Mouse (Mus musculus) spleen, postnatal 14 days (tissue): ENCODE results near the gene Gm20604.

Source experiments
- DNase-seq, 2 experiments: peaks; one replicate each; pipeline ENCODE4 v3.0.0; 2021 to 2022; ENCODE audit warnings: low spot score in 2 of 2

The Gm20604 gene

GRCm38 (mm10) chr12:102743036-102743588 is 15.4 kb downstream of the Gm20604 start:
- DNase-seq: no peak

DNA sequence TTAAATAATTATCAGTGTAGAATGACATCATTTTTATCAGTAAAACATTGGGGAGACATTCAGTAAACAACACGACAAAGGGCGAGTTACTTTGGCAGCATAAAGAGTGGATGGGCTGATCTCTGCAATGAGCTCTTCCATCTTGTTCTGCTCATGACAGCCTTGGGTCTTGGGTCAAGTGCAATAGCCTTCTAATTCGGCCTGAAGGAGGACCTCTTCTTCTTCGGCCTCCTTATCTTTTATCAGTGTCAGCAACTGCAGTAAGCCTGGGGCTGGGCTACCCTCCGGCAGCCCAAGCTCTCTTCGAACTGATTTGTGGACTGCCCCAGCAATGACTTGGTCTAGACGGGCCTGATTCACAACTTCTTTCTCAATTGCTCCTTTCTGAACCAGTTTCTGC is 16.4 kb downstream of the Gm20604 start:
- DNase-seq: no peak

GRCm38 (mm10) chr12:102740285-102740684 is 18.2 kb downstream of the Gm20604 start:
- no peak for DNase-seq

DNA sequence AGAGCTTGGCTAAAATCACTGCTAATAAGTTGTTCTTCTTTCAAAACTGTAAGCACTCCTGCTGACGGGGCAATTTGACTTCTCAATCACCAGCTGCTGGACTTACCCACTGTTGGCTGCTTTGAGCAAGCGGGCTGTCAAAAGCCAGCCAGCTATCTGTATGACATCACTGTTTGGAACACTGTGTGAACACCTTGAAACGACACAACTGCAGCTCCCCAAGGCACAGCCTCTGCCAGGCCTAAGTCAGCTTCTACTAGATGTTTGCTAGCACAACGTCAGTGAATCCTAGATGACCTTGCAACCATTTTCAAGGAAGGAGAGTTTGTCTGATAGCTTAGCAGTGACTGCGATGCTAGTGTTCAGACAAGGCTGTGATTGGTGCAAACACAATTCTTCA is 19.4 kb downstream of the Gm20604 start:
- no peak for DNase-seq

DNA sequence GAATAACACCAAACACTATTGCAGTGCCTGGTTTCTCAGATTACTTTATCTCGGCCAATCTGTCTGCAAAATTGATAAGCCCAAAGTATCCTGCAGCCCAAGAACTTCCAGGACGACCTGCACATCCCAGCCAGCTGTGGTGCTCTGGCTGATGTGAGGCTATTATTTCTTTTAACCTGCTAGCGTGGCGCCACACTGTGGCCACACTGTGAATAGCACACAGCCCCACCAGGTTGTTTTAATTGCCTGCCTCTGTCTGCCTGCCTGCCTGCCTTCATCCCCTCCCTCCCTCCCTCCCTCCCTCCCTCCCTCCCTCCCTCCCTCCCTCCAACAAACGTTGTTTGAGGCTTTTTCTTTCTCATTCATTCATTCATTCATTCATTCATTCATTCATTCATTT is 25.1 kb downstream of the Gm20604 start:
- DNase-seq: peak; percentile 36 to 60

DNA sequence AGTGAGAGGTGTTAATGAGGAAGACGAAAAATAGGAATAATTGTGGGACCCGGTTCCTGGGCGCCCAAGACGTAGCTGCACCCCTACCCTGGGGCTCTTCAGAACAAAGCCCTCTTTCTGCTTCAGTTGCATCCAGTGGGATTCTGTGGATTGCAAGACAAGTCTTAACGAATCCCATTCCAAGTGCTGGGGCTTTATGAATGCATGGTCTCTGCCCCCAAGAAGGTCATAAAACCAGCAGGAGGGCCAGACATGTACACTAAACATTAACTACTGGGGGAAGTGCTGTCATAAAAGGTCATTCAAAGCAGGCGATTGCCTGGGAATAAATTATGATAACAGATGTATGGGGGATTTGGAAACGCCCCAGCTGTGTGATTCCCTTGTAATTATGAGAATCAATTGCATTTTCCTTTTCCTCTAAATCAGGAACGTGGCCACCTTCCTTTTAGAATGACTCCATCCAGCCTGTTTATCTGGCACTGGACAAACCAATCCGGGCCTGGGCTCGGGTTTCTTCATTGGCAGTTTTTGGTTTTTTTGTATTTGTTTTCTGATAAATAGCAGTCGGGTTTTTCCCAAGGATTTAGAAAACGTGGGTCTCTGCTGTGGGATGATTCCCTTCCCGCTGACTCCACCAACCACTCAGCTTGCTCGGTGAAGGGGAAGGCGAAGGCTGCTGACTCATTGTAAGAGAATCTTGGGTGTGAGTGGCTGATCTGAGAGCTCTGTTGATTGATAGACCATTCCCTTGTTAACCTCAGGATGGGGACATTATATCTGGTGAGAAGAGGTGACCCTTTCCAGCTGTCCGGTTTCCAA is 27.5 kb downstream of the Gm20604 start:
- DNase-seq: no peak

- no peak for DNase-seq
Measured at GRCm38 (mm10) chr12:102729855-102730797, 28.3 kb downstream of the Gm20604 start.

- no peak for DNase-seq
Measured at GRCm38 (mm10) chr12:102725761-102726175, 32.7 kb downstream of the Gm20604 start.

- DNase-seq: no peak
Measured at GRCm38 (mm10) chr12:102725146-102725545, 33.3 kb downstream of the Gm20604 start.

- DNase-seq: no peak
Measured at GRCm38 (mm10) chr12:102723861-102724260, 34.6 kb downstream of the Gm20604 start.

- DNase-seq: no peak
Measured at GRCm38 (mm10) chr12:102722966-102723365, 35.5 kb downstream of the Gm20604 start.

DNA sequence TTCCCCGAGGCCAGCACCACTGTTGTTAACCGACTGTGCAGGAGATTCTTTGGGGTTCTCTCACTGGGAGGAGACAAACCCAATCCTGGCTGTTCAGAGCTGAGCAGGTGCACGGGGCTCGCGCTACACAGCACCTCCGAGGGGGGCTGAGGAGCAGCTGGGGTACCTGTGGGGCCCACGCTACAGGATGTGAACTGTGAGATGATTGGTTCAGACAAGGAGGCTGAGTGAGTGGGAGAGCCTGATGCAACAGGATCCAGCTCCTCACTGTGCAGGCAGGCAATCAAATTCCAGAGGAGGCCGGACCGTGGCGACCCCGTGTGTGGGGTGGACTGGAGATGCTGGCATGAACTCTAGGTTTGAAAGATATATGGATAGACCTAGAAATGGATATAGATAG is 36.0 kb downstream of the Gm20604 start:
- DNase-seq: no peak

DNA sequence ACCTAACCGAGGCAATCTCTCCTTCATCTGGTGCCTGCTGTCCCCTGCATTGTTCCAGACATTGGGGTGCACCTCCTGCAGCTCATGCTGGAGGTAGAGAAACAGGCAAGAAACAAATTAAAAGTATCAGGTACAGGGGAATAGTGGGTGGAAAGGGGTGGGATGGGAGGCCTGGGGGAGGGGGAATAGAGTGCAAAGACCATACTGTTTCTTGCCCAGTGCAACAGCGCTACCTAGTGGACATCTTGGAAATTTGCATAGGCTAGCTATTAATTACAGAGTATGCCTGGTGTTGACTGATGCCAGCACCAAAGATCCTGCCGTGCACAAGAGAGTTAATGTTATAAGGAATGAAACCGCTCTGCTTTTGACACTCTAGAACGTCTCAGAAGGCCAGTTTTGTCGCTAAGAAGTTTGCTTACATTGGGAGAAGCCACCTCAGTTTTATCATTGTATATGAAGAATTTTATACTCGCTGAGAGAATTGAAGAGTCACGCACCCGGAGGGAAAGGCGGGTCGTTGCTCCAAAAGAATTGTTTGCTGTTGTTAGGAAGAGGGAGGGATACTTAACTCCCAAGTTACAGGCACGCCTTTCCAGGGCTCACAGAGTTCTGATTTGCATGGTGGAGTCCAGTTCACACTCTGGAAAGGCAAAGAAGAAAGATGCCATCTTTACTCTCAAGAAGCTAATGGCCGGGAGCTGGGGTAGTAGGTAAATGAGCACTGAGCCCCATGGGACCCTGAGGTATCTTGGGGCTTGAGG is 38.7 kb downstream of the Gm20604 start:
- DNase-seq: peak in 1 of 2 experiments; percentile 29

DNA sequence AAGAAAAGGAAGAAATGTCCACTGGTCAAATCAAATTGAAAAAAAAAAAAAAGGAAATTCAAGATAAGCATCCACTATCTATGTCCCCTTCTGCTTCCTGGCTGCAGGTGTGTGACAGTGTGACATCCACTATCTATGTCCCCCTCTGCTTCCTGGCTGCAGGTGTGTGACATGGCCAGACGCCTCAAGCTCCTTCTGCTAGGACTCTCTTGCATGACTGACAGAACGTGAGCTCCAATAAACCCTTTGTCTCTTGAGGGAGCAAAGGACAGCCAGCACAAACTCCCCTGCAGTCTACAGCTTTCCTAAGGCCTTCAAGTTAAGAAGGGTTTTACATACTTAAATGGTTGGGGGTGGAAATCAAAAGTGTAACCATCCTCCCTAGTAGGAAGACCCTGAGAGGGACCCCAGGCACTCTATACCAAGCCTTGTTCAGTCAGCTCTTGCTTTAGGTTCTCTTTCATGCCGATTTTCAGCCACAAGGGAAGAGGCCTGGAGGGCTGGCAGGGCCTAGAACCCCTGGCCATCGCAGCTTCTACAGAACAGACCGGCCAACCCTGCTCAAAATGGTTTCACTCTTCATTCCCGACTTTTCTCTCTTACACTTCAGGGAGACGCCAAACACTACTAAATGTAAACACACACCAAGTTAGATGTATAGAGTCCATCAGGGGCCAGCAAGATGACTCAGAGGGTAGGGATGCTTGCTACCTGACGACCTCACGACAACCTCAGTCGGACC is 43.6 kb downstream of the Gm20604 start:
- no peak for DNase-seq

DNA sequence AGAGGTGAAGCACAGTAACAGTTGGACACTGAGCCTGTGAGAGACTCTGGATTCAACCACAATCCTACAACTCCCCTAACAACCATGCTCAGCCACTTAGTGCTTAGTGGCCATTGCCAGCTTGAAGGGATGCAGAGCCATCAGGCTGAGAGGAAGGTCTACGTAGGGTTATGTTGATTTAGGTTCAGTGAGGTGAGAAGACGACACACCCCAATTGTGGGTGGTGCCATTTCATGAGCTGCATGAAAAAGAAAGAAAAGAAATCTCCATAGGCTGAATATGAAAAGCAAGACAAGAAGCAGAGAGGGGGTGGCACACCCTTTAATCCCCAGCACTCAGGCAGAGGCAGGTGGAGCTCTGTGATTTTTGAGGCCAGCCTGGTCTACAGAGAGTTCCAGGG is 44.4 kb downstream of the Gm20604 start:
- no peak for DNase-seq

GRCm38 (mm10) chr12:102713153-102713865 is 45.2 kb downstream of the Gm20604 start:
- no peak for DNase-seq

DNA sequence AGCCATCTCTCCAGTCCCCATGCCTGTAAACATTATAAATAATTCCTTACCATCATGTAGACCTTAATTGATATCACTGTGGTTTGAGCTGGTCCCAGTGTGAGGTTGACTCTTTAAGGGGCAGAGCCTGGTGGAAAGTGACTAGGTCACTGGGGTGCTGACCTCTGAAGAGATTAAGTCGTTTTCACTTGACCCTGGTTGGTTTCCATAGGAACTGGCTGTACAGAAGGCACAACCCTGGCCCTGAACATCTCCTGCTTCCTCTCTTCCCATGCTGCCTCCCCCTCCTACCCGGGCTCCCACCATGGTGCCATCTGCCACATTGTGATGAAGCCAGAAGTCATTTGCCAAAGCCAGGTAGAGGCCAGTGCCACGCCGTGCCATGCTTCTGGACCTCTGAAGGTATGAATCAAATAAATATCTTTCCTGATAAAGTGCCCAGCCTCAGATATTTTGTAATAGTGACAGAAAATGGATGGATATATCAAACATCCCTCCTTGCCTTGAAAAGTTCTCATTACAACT is 47.6 kb downstream of the Gm20604 start:
- no peak for DNase-seq

DNA sequence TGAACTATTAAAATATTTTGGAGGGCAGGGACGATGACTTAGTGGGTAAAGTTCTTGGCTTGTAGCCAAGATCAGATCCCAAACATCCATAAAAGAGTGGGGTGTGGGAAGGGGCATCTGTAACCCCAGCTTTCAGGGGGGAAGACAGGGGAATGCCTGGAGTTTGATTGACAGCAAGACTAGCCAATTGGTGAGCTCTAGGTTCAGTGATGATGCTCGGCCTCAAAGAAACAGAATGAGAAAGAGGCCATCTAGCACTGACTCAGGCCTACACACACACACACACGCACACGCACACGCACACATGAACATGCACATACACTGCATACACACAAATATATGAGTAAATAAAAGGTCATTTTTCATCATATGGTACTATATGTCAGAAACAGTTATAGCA is 48.6 kb downstream of the Gm20604 start:
- no peak for DNase-seq

DNA sequence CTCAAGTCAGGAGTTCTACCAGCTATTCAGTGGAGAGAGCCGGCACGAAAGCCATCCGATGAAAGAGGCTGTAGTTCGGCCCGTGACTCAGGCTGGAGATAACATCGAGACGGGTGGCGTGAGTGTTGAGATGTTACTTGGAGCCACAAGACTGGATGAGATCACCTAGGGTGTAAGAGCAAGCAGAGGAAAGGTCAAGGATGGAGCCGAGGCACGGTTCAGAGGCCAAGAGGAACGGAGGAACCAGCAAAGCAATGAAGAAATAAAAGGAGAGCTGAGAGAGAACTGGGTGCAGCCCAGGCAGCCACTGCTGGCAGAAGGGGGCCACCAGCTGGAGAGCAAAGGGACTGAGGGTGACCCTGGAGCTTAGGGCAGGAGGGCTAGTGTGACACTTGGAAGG is 50.3 kb downstream of the Gm20604 start:
- DNase-seq: no peak
